Mouse (Mus musculus) brain, embryonic 14.5 days (tissue): Measurements from ENCODE around the gene Vps13c.

Experiments used
- CTCF ChIP-seq: fragments of 200-500 bp; IDR thresholded peaks from 2 replicates; pipeline ENCODE4 v1.5.1; 2012; ENCODE audit warnings: inconsistent platforms, mild to moderate bottlenecking, moderate library complexity, borderline replicate concordance; ENCODE audit not compliant: insufficient read depth, insufficient read length; ENCODE audit errors: extremely low read depth
- POLR2A ChIP-seq: fragments of 200-500 bp; IDR thresholded peaks from 2 replicates; pipeline ENCODE4 v1.6.1; 2012; ENCODE audit warnings: mild to moderate bottlenecking, inconsistent platforms, borderline replicate concordance; ENCODE audit not compliant: poor library complexity, insufficient read depth, insufficient read length, severe bottlenecking; ENCODE audit errors: extremely low read depth

DNA sequence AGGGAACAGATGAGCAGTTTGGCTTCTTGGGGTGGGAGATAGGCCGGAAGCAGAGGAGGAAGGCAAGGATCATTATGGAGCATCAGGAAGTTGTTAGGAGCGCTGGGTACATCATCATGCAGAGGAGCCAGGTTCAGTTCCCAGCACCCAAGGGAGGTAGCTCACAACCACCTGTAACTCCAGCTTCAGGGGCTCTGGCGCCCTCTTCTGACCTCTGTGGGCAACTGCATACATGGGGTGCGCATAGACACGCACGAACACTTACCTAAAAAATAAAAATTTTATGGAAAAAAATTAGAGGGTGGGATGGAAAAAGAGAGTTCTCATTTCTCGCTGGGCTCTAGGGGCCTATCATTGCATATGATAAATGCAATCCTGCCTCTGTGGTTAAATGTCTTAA, 14.7 kb upstream of the Vps13c start:
- TF ChIP-seq CTCF (no peak), POLR2A (no peak)
